In genomic region chr14:76731096-76731986, GRCm38 (mm10) we compare ENCODE assay signal across 9 mouse cellular contexts.
A peak's percentile ranks its signal among the peaks of the same experiment; 100 is the strongest.
DNase-seq lines count a peak whose midpoint lies in the region; ATAC-seq and TF ChIP-seq lines count a peak whose summit lies in the region.
"Had no signal": no experiment of that assay in that cellular context is flagged by ENCODE, and none has a peak within 500 bp of the region (broad histone marks: within the 10 kb centered on the region; RNA-seq: fewer than 3 reads in every experiment).

No protein-coding gene starts in this region.

- no peaks in the 10 kb centered on the region for H3K9me3 ChIP-seq in forebrain, postnatal 0 days (ENCODE audit: low read length)

- no peaks in the 10 kb centered on the region for H3K27me3 ChIP-seq in forebrain, postnatal 0 days (ENCODE audit: insufficient read depth, low read length)

- peak; percentile 16 for DNase-seq in adrenal gland, adult 2 months
- DNase-seq in adrenal gland, adult (ENCODE audit: inconsistent age in 2 of 2, low spot score in 1 of 2) = no peak
- peak; percentile 53 for DNase-seq in right cerebral cortex, adult 18-20 months
- DNase-seq in right cerebral cortex, postnatal 4 days = no peak
- peak; percentile 53 to 69 for DNase-seq in heart, postnatal 36 days
- no peak for DNase-seq in spleen, postnatal 10 days (ENCODE audit: low spot score in 2 of 2)
- DNase-seq in embryo, embryonic 9.5 days (ENCODE audit: extremely low spot score) = no peak
- no peak for DNase-seq in forebrain, postnatal 0 days
- DNase-seq: kidney, adult 8-10 months had no signal

- H3K36me3 ChIP-seq in forebrain, postnatal 0 days (ENCODE audit: insufficient read depth) = no peaks in the 10 kb centered on the region

- no peak overlapping the region for H3K27ac ChIP-seq in forebrain, postnatal 0 days (ENCODE audit: low read depth, low read length)

- ATAC-seq in forebrain, postnatal 0 days = no peak

- WGBS in forebrain, postnatal 0 days = 83% methylated on average over 19 of the region's 19 CpGs

- intact Hi-C loops in heart, postnatal 36 days (cut with DNase I) = loop anchor here (2.0 to 5.0 kb wide), 2 partner anchors 29 to 276 kb away; no protein-coding TSS in a partner anchor

- H3K4me2 ChIP-seq in forebrain, postnatal 0 days (ENCODE audit: low read depth) = no peak overlapping the region

- H3K4me3 ChIP-seq in forebrain, postnatal 0 days (ENCODE audit: low read depth, low read length) = no peak overlapping the region

- H3K4me1 ChIP-seq in forebrain, postnatal 0 days (ENCODE audit: insufficient read depth) = no peaks in the 10 kb centered on the region

- H3K9ac ChIP-seq in forebrain, postnatal 0 days = no peak overlapping the region

- no peak for TF ChIP-seq CTCF in forebrain, postnatal 0 days (IDR thresholded peaks at IDR 0.05; ENCODE audit: low read depth)

Comparison
In these comparisons a context has a peak if more than half of its experiments do, and no peak if none do; other contexts are left out.
1. DNase-seq: peak in adrenal gland, adult 2 months (single experiment), right cerebral cortex, adult 18-20 months (single experiment) and heart, postnatal 36 days (2 of 2); none in adrenal gland, adult (0 of 2), right cerebral cortex, postnatal 4 days (single experiment), spleen, postnatal 10 days (0 of 2), embryo, embryonic 9.5 days (single experiment) and forebrain, postnatal 0 days (single experiment).